Mouse (Mus musculus) kidney, adult 8-10 months (tissue): ENCODE measurements at regions not wholly inside any gene's neighbourhood (a gene's known extent, or its start where the extent isn't known, plus 50 kb on each side); places are given as distances from the start of the nearest gene placed in this dataset.
A peak's percentile ranks its signal among the peaks of the same experiment; 100 is the strongest.
"Not testable (repeated sequence)": the region's sequence is repeated elsewhere in the genome, so short reads cannot be mapped to it uniquely, and the experiment has no call there.

Experiments used
- DNase-seq, 2 experiments: peaks; one replicate each; pipeline ENCODE4 v3.0.0; 2022

- no peak for DNase-seq
Measured at GRCm38 (mm10) chr15:93094202-93095135, 180.5 kb downstream of the Gxylt1 start.

DNA sequence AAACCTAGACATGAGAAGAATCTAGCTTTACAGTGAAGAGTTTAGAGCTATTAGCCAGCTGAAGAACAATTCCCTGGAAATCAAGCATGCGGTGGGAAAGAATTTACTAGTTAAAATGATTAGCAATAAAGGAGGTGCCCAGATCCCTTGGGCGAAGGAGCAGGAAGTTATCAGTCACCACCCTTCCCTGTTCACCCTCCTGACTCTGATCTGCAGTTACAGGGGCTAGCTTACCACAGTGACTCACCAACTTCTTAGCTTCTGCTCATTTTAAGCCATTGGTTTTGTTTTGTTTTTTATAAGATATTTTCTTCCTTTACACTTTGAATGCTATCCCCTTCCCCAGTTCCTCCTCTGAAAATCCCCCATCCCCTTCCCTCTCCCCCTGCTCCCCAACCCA lies 183.6 kb downstream of the Gxylt1 start:
- DNase-seq = no peak

GRCm38 (mm10) chr15:93089347-93089746 lies 185.6 kb downstream of the Gxylt1 start:
- DNase-seq = peak; percentile 10 to 36

- DNase-seq = no peak
Measured at GRCm38 (mm10) chr15:93084967-93085617, 189.9 kb downstream of the Gxylt1 start.

- no peak for DNase-seq
Measured at GRCm38 (mm10) chr15:93074070-93074469, 200.9 kb downstream of the Gxylt1 start.

DNA sequence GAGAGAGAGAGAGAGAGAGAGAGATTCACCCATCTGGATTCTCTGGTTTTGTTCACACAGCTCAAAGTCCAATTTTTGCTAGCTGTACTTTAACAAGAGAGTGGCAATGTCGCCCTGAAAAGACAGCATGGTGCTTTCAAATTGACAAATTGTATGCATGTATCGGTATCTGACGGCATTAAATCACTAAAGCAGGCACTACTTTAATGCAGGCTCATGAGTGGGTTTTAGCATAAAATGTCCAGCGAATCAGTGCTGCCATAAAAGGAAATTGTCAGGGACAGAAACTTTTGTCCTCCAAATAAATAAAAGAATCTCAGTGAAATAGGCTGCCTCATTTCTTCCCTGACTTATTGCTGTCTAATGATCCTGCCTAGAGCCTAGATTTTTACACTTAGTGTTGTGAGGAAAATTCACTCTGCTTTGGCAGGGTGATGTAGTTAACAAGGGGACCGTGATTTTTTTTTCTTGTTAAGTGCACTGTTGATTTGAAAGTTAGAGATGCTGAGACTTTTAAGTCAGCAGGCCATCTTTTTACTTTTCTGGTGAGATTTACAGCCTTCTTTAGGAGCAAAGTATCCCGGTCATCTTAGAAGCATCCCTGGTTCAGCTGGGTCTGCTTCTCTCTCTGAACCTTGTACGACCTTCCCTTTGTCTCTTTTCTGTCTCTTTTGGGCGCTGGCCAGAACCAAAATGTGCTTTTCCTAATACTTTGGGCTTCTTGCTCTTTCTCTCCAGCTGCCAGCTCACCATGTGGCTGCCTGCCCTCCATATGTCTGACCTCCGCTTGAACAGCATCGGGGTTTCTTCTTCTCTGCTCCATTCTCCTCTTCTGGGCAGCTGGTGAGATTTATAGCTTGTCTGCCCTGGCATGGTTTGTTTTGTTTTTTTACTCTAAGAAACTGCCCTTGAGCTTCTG lies 212.5 kb downstream of the Gxylt1 start:
- DNase-seq = no peak

DNA sequence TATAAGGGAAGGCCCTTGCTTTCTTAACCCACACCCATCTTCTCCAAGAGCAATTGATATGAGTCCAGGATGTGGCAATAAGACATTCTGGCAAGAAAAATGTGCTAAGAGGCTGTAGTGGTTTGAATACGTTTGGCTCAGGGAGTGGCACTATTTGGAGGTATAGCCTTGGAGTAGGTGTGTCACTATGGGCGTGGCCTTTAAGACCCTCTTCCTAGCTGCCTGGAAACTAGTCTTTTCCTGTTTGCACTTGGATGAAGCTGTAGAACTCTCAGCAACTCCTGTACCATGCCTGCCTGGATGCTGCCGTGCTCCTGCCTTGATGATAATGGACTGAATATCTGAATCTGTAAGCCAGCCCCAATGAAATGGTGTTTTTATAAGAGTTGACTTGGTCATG lies 221.5 kb downstream of the Gxylt1 start:
- no peak for DNase-seq

- DNase-seq = no peak
Measured at GRCm38 (mm10) chr15:93027185-93027584, 247.8 kb downstream of the Gxylt1 start.

DNA sequence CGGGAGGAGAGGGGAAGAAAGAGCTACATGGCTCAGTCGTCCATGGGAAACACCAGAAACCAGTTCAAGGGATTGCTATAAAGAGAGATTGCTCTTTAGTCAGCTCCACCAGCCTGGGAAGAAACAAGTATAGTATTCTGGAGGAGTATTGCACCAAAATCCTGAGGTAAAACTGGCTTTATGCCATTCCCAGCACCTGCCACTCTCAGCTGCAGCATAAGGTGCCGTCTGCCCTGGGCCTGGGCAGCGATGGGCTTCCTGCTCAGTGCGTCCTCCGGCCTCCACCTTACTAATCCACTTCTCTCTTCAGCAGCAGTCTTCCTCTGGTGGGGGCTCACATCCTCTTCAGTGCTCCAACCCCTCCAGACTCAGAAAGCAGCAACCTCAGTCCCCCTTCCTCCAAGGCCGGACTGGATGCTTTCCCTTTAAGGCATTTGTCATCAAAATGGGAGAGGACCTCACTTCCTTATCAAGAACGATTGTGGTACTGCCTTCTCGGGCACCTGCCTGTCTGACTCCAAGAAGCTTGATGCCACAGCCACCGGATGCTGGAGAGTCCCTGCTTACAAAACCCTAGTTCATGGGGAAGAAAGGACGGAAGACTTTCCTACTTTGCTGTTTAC lies 248.4 kb downstream of the Gxylt1 start:
- no peak for DNase-seq

DNA sequence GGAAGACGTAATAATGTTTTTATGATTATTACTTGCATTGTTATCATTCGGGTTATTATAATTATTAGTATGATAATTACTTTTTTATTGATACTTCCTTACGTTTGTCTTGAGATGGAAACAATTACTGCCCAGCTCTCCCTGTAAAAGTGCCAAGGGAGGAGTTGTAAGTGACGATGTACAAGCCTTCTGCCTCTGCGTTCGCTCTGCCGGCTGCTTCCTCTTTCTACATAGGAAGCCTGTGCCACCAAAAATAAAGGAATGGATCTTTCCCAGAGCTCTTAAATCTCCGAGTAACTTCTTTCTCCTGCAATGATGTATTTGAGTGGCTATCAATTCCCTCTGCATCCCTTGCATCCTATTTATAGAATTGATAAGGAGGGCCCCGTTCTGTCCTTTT lies 249.2 kb downstream of the Gxylt1 start:
- DNase-seq = no peak

DNA sequence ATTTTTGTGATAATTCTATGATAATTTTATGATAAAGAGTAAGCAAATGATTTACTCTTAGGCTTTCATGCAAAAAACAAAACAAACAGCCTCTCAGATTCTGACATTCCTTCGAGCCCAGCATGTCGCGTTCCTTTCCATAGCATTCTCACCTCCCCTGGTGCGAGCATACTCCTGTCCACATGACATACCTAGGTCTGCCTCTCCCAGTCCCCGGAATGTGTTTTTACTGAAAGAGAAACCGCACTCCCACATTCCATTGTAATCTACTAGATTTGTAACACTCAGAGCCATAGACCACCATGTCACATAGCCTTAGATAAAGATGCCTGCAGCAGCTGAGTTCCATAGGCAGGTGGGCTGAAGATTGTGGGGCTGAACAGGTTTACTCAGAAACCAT lies 250.8 kb downstream of the Gxylt1 start:
- DNase-seq = no peak

DNA sequence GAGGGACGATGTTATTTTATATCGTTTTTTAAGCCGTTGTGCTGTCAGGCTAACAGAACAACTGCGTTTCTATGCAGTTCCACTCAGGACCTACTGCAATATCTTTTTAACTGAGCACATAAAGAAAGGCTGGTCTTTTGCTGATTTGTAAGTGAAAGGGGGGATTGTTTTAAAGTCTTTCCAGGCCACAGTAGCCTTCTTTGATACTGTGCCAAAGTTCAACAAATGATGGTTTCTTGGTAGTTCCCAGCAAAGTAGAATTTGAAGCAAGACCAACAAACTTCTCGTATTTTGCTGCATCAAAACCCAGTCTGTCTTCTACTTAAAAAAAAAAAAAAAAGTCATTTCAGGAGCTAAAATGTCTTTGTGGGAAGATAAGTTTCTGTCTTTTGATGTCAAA lies 263.8 kb downstream of the Gxylt1 start:
- DNase-seq = no peak

DNA sequence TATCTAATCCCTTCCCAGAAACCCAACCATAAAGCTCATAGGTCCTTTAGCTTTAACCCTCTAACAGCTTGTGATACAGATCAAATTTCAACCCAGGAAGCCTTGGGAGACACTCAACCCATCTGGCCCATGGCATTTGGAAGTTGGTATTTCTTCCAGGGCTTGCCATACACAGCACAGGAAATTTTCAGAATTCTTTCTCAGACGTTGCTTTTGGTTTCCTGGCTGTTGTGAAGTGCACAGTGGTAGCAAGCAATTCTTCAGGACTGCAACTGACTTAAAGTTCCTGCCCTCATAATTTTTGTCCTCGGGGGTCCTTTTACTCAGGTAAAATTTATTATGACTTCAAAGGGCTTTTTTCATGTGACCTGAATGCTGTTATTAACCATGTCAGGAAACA lies 264.4 kb downstream of the Gxylt1 start:
- DNase-seq = no peak

- no peak for DNase-seq
Measured at GRCm38 (mm10) chr15:93005751-93006231, 269.2 kb downstream of the Gxylt1 start.

DNA sequence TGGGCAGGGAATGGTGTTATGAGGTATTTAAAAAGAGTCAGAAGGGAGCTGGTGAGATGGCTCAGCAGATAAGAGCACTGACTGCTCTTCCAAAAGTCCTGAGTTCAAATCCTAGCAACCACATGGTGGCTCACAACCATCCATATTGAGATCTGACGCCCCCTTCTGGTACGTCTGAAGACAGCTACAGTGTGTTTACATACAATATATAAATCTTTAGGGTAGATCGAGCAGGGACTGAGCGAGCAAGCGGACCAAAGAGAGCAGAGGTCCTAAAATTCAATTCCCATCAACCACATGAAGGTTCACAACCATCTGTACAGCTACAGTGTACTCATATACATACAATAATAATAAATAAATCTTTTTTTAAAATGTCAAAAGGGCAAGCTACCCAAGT lies 269.8 kb downstream of the Gxylt1 start:
- not testable (repeated sequence) for DNase-seq

- DNase-seq = no peak
Measured at GRCm38 (mm10) chr15:93004551-93004950, 270.4 kb downstream of the Gxylt1 start.

DNA sequence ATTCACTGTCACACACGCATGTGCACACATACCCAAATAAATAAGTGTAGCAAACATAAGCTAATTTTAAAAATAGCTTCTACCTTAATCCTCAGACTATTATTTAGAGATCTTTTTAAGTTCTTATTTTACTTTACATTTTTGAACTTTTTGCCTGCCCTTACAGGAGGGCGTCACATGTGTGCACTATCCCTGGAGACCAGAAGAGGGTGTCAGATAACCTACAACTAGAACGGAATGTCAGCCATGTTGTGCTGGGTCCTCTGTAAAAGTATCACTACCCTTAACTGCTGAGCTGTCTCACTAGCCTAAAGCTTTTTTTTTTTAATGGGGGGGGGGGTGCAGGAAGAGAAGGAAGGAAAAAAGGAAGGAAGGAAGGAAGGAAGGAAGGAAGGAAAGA lies 271.7 kb downstream of the Gxylt1 start:
- no peak for DNase-seq

DNA sequence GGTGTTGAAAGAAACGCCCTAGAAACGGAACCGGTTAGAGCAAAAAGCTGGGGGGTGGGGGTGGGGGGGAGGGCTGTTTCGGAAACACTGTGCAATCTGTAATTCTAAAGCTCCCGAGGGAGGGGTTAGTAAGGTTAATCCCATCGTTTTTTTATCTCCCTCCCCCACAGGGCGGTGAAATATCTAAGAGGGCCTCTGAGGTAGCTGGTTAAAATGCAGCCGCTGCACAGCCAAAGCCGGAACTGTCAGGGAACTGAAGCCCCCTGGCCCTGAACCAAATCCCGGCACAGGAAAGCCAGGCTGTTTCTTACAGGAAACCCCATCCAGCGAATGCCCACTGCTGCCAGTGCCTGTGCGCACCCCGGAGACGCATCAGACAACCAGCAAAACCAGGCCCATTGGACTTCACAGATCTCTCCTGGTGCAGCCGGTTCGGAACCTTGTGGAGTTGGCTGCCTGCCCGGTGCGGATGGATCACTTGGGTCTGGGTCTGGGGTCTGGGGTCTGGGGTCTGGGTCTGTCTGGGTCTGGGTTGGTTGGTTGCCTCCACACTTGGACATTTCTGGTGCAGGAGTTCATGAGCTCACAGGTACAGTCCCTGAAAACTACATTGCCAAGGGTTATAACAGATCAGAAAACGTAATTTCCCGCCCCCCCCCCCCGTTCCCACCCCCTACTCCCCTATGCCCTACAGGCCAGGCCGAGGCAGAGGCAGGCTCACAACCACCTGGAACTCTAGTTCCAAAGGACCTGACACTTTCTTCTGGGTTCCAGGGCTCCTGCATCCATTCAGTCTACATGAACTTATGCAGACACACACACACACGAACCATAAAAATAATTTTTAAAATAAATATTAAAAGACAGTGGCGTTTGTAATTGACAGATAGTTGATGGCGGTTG lies 272.7 kb downstream of the Gxylt1 start:
- DNase-seq = peak in 1 of 2 experiments; percentile 3

GRCm38 (mm10) chr15:93001346-93002001 lies 273.5 kb downstream of the Gxylt1 start:
- DNase-seq = no peak

DNA sequence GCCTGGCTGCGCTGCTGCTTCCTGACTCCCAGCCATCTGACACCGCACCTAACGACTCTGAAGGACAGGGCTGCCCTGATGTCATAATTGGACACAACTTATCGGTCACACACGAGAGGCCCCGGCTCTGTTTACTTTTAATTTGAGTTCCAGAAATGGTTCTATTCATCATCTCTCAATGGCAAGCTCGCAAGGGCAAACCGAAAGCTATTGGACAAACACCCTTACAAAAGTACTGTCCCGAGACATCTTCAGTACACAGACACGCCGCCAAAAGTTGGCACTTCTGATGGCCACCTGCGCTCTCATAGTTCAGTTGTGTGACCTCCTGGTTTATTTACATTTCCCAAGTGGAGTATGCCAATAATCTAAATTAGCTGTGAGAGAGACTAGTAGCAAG lies 274.9 kb downstream of the Gxylt1 start:
- no peak for DNase-seq

DNA sequence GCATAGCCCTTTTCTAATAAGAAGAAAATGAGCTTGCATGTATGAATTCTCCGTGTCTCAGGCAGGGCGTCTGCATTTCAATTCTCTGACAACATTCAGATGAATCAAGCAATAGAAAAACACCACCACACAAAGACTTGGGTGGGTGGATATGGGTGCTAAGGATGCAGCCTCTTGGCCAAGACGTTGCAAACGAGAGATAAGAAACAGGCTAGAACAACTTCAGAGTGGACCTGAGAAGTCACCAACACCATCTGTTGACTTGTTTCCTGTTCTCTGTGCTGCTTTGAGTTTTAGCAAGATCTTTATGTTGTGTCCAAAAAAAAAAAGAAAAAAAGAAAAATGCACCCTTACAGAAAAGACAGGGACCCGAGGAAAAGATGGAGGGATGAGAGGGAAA lies 277.0 kb downstream of the Gxylt1 start:
- DNase-seq = no peak
